Mouse (Mus musculus): ENCODE measurements around the gene Alpi. TPM values are rescaled to one million over a fixed set of nuclear protein-coding genes. Genes with fewer than 3 reads are reported as not detected.
A peak's percentile ranks its signal among the peaks of the same experiment; 100 is the strongest.

Gene Alpi
- not detected for total RNA-seq (2021)

DNA sequence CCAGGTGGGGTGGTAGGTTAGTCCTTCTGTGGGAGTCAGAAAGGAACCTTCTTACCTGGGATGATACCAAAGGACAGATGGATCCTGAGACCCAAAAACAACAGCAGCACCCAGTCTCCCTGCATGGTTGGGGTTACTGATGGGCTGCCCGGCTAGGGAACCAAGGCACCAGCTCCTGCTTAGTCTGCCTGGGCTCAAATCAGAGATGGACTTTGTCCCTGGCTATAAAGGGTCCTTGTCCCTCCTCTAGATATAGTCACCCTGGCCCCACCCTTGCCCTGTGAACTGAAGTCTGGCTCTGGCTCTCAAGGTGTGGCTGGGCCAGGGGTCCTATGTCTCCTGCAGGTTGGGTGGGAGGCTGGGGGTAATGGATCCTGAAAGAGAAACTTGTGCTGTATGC lies at the start of gene Alpi:
Gene Alpi (minus strand): TSS at position 196 of the 400 bp plus-strand sequence.
- no peak for DNase-seq (ENCODE audit: low spot score)
- intact Hi-C loops (cut with DNase I) = no loop called here

DNA sequence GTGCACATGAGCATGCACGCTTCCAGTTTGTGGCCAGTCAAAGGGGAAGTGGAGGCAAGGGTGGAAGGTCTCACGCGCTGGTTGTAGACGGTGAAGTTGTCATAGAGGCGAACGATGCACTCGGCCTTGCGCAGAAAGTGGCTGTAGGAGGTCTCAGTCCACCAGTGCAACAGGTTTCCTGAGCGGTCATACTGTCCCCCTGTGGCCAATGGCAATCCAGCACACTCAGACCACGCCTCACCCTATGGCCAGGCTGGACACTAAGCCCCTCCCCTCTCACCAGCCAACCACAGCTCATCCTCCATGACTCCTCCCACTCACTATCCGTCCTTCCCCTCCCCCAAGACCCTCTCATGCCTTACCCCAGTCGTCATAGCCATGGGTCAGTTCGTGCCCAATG lies 48.0 kb upstream of the Alpi start:
- intact Hi-C loops (cut with DNase I) = no loop called here
- no peak for DNase-seq (ENCODE audit: low spot score)

- DNase-seq (ENCODE audit: low spot score) = no peak
- intact Hi-C loops (cut with DNase I) = no loop called here
Measured at GRCm38 (mm10) chr1:87143141-87143540, 41.7 kb upstream of the Alpi start.

DNA sequence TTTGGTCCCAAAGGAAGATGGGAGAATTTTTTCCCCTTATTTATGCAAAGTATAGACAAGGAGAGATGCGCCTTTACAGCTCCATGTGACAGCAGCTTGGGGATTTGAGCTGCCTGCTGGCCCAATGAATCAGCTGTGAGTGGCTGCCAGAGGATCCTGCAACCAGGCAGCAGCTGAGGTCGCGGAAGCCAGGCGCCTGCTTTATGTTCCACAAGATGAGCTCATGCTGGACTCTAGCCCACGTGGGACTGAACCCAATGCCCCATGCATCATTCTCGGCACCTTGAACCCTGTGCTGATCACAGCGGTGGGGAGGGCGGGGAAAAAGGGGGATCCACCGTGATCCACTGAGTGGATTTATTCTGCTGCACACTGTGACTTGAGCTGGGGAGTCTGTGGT lies 41.0 kb upstream of the Alpi start:
- DNase-seq (ENCODE audit: low spot score) = no peak
- intact Hi-C loops (cut with DNase I) = no loop called here

DNA sequence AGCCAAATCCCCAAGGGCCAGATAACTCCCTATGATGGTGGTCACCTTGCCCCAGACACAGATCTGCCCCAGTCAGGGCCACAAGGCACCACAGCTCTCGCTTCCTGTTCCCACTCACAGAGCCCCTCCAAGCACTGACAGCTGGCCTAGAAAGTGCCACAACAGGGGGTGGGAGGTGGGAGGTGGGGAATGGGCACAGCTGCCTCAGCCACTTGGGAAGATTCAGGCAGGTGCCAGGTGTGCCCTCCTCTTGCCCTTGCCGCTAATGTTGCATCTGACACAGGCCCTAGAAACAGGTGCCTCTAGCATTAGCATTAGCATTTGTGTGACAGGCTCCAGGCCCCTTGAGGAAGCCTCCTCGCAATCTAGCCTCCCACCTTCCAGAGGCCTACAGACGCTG lies 40.1 kb upstream of the Alpi start:
- intact Hi-C loops (cut with DNase I) = no loop called here

DNA sequence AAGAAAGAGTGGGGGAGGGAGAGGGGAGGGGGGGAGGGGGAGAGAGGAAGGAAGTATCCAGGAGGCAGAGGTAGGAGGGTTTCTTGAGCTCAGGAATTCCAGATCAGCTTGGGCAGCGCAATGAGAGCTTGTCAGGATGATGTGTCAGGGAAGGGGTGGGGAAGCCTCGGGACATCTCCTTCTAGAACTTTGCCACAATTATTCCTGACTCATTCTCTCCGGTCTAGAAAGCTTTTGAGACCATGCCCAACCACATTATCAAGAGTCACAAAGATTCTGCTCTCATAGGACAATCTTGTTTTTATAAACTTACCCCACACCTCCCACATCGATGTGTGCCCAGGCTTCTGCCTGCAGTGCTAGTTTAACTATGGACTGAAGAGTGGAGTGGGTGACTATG lies 30.4 kb upstream of the Alpi start:
- DNase-seq (ENCODE audit: low spot score) = no peak
- intact Hi-C loops (cut with DNase I) = no loop called here

More for the DNA sequence above, 40.1 kb upstream of the Alpi start:
- DNase-seq (ENCODE audit: low spot score) = no peak

DNA sequence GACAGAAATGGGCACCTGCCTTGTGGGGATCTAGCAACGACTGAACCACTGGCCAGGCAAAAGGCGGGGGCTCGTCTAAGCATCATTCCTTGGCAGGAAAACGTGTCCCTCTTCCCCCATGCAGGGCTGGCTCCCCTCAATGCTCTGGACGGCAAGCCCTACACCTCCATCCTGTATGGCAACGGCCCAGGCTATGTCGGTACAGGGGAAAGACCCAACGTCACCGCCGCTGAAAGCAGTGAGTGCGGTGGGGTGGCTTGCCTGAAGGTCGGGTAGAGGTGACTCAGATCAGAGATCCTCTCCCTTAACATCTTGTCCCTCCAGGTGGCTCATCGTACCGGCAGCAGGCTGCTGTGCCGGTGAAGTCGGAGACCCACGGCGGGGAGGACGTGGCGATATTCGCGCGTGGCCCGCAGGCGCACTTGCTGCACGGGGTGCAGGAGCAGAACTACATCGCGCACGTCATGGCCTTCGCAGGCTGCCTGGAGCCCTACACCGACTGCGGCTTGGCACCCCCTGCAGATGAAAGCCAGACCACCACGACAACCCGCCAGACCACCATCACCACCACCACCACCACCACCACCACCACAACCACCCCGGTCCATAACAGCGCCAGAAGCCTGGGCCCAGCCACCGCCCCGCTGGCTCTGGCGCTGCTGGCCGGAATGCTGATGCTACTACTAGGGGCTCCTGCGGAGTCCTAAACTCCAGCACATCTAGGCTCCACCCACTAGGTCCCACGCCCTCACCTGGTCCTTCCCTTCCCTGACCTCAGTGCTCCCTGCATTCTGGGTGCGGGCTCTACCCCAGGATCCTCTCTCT lies 26.0 kb upstream of the Alpi start:
- DNase-seq (ENCODE audit: low spot score) = no peak
- intact Hi-C loops (cut with DNase I) = no loop called here

- DNase-seq (ENCODE audit: low spot score) = no peak
- intact Hi-C loops (cut with DNase I) = no loop called here
Measured at GRCm38 (mm10) chr1:87124673-87125072, 23.3 kb upstream of the Alpi start, which contains the start of gene Akp3. Akp3 (plus strand) TSS chr1:87124973.

- DNase-seq (ENCODE audit: low spot score) = no peak
- intact Hi-C loops (cut with DNase I) = no loop called here
Measured at GRCm38 (mm10) chr1:87114784-87115183, 13.4 kb upstream of the Alpi start.

DNA sequence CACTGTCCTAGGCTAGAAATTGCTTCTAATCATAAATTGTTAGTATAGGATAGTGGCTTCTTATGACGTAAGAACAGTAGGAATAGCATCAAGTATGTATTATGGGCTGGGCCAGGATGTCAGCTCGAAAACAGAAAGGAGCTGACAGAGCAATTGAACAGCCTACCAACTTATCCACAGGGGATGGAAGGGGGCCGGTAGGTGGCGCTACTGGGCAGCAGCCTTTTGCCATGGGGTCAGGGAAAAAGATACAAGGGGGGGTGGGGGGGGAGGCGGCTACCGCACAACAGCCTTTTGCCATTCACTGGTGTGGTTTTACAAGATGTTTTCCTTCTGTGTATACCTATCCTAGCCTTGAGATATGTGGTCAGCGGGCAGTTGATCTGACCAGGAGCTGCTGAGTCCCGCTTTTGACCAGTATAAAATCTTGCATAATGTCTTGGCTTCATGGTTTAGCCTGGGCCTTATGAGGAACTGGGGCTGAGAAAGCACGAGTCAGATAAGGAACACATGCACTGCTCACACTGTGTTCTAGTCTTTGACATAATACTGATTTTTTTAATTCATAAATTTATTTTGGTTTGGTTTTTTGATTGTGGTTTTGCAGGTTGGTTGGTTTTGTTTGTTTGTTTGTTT lies 10.4 kb upstream of the Alpi start:
- no peak for DNase-seq (ENCODE audit: low spot score)
- intact Hi-C loops (cut with DNase I) = no loop called here

GRCm38 (mm10) chr1:87108564-87108963 lies 7.2 kb upstream of the Alpi start:
- intact Hi-C loops (cut with DNase I) = no loop called here
- DNase-seq (ENCODE audit: low spot score) = no peak

DNA sequence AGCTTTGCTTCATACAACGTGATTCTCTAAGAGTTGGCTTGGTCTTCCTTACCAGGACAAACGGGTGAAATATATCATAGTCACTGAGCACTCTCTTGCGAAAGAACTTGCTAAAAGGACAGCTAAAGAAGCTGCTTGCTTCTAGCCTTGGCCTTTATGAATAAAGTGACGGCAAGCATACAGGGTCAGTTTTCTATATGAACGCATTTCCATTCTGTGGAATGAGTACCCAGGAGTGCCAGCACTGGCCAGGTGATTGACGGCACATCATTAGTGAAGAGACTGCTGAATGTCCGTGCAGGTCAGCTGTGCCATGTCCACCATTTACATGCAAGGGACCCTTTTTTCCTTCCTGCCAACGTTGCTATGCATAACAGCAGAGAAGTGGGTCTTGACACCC lies 5.1 kb upstream of the Alpi start:
- intact Hi-C loops (cut with DNase I) = no loop called here
- no peak for DNase-seq (ENCODE audit: low spot score)

DNA sequence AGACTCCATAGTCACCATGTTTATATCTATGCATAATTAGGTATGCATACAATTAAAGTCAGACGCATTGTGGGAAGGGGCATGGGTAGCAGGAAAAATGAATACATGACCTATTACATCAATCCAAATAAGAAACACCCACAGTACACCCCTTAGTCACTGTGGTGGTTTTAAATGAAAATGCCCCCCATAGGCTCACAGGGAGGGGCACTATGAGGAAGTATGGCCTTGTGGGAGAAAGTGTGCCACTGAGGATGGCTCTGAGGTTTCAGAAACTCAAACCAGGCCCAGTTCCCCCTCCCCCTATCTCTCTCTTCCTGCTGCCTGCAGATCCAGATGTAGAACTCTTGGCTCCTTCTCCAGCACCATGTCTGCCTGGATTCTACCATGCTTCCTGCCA lies 2.5 kb upstream of the Alpi start:
- intact Hi-C loops (cut with DNase I) = no loop called here
- DNase-seq (ENCODE audit: low spot score) = no peak

- intact Hi-C loops (cut with DNase I) = no loop called here
Measured at GRCm38 (mm10) chr1:87102114-87102513, 708 bp upstream of the Alpi start.

DNA sequence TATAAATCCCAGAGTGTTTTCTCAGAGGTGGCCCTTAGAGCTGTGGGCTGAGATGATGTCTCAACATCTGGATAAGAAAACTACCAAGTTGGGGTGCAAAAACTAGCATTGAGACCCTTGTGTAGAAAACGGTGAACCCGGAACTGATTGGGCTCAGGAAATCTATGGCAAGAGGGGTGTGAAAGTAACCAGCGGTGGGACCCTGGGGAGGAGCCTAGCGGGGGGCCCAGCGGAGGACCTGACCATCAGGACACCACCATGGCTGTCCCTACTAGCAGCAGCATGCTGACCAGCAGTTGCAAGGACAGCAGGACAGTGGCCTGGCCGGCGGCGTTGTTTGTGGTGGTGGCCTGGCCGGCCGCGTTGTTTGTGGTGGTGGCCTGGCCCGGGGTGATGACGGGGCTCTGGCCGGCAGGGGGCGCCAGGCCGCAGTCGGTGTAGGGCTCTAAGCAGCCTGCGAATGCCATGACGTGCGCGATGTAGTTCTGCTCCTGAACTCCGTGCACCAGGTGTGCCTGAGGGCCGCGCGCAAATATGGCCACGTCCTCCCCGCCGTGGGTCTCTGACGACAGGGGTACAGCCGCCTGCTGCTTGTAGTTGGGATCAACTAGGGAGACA lies 2.9 kb downstream of the Alpi start:
- intact Hi-C loops (cut with DNase I) = no loop called here
- peak; percentile 6 for DNase-seq (ENCODE audit: low spot score)

More at GRCm38 (mm10) chr1:87102114-87102513, 708 bp upstream of the Alpi start:
- no peak for DNase-seq (ENCODE audit: low spot score)

DNA sequence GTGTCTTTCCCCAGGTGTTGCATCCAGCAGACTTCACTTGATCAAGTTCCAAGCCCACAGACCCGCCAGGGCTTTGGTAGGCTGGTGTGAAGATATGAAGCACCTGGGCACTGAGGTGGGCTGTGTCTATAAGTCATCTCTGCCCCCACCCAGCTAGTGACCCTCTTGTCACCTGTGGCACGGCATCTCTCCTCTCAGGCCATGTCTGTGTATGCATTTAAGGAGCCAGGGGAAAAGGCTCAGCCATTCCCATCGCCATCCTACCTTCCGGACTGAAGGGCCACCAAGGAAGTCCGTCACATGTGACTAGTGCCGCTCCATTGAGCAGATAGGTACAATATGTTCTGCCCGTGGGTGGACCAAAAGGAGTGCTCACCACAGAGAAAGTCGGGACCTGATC lies 5.8 kb downstream of the Alpi start:
- intact Hi-C loops (cut with DNase I) = loop anchor here (2.0 kb wide), 1 partner anchor 91 kb away; no protein-coding TSS in a partner anchor

GRCm38 (mm10) chr1:87089828-87090227 lies 11.6 kb downstream of the Alpi start, which contains the start of gene Alppl2:
Alppl2 (minus strand) TSS chr1:87089928.
- intact Hi-C loops (cut with DNase I) = no loop called here
- no peak for DNase-seq (ENCODE audit: low spot score)

More for the DNA sequence above, 5.8 kb downstream of the Alpi start:
- DNase-seq (ENCODE audit: low spot score) = no peak

- DNase-seq (ENCODE audit: low spot score) = no peak
- intact Hi-C loops (cut with DNase I) = no loop called here
Measured at GRCm38 (mm10) chr1:87089251-87089650, 12.2 kb downstream of the Alpi start.

GRCm38 (mm10) chr1:87086964-87087363 lies 14.4 kb downstream of the Alpi start:
- intact Hi-C loops (cut with DNase I) = no loop called here
- no peak for DNase-seq (ENCODE audit: low spot score)

DNA sequence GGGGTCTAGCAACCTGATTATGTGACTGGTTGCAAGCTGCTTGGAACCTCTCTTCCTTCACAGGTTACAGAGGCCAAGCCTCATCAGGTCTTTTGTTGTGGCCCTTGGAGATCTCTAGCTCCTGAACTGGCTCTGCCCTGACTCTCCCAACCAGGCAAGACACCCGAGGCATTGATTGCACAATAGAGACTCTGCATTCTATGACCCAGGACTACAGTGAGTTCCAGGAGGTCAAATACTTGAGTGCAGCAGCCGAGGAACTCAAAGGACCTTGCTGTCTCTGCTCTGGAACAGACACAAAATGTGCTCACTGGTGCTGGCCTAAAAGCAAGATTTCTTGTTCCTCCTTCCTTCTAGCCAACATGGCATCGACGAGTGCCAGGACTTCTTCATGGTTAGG lies 15.2 kb downstream of the Alpi start:
- intact Hi-C loops (cut with DNase I) = no loop called here
- DNase-seq (ENCODE audit: low spot score) = no peak

DNA sequence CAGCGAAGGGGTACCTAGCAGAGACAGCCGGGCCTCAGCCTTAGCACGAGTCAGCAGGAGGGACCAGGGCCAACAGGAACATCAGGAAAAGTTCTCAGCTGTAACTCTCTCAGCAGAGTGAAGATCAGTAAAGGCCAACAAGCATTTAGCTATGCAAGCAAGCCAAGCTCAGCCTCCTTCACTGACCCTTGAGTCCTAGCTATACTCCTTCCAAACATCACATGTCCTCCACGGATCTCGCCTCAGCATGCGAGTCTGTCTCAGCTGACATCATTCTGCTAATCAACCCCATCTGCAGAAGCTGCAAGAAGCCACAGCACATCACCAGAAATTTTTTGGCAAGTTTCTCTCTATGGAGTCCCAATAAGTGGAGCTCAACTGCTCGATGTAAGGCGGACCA lies 27.6 kb downstream of the Alpi start:
- intact Hi-C loops (cut with DNase I) = no loop called here

More for the DNA sequence above, 27.6 kb downstream of the Alpi start:
- no peak for DNase-seq (ENCODE audit: low spot score)

All from heart, postnatal 25 days (tissue).